Mouse (Mus musculus) CH12.LX (cell line): ENCODE data around the gene Mpc2. TPM values are rescaled to one million over a fixed set of nuclear protein-coding genes. Genes with fewer than 3 reads are reported as not detected.

Experiments
- DNase-seq: peaks from one replicate; pipeline ENCODE4 v3.0.0-alpha.2; 2013; ENCODE audit errors: extremely low read depth
- H3K27ac ChIP-seq: 2 replicates; pipeline ENCODE4 v1.5.1; 2012; ENCODE audit warnings: low read depth, mild to moderate bottlenecking, control low read depth, moderate library complexity; ENCODE audit not compliant: insufficient read depth
- H3K27me3 ChIP-seq: replicated peaks from 2 replicates; pipeline ENCODE3; 2012; ENCODE audit warnings: inconsistent platforms
- H3K36me3 ChIP-seq, 2 experiments: replicated peaks in 1 of 2; 2 replicates each; pipeline versions ENCODE3 to v1.6.1; 2012; ENCODE audit warnings: inconsistent platforms in 1 of 2, low read length in 1 of 2, mild to moderate bottlenecking in 1 of 2, mixed read lengths in 1 of 2, moderate library complexity in 1 of 2; ENCODE audit not compliant: control insufficient read depth in 1 of 2, insufficient read depth in 1 of 2
- H3K4me1 ChIP-seq, 2 experiments: 2 replicates each; pipeline ENCODE4 v1.6.1; 2012; ENCODE audit warnings: inconsistent platforms in 1 of 2, moderate library complexity in 1 of 2; ENCODE audit not compliant: insufficient read depth in 2 of 2, control insufficient read depth in 1 of 2
- H3K4me2 ChIP-seq: 2 replicates; pipeline ENCODE4 v1.6.1; 2012; ENCODE audit warnings: low read depth, mild to moderate bottlenecking, control low read depth; ENCODE audit not compliant: poor library complexity, insufficient read depth, severe bottlenecking
- H3K4me3 ChIP-seq, 3 experiments: fragments of 150-350 bp in 1 of 3; sonication (generic) in 1 of 3; replicated peaks in 1 of 3; 2 replicates each; pipeline versions ENCODE3 to v1.5.1; 2011 to 2012; ENCODE audit warnings: low read depth in 2 of 3, low read length in 2 of 3, mild to moderate bottlenecking in 2 of 3, moderate library complexity in 2 of 3, control low read depth in 1 of 3, improper control_type of control experiment in 1 of 3, inconsistent platforms in 1 of 3, mixed read lengths in 1 of 3; ENCODE audit not compliant: poor library complexity in 1 of 3
- H3K79me2 ChIP-seq: replicated peaks from 2 replicates; pipeline ENCODE4 v1.6.1; 2012; ENCODE audit warnings: mild to moderate bottlenecking, moderate library complexity; ENCODE audit not compliant: control insufficient read depth, poor library complexity, insufficient read depth, severe bottlenecking; ENCODE audit errors: extremely low read depth
- H3K9ac ChIP-seq: 2 replicates; pipeline ENCODE4 v1.6.1; 2012; ENCODE audit warnings: low read depth, mild to moderate bottlenecking, control low read depth, moderate library complexity; ENCODE audit not compliant: insufficient read depth
- H3K9me3 ChIP-seq: replicated peaks from 2 replicates; pipeline ENCODE3; 2012; ENCODE audit warnings: low read length, inconsistent platforms, mixed read lengths
- BHLHE40 ChIP-seq: IDR thresholded peaks from 2 replicates; pipeline ENCODE4 v1.6.1; 2011; ENCODE audit warnings: mild to moderate bottlenecking, low read depth, low read length, improper control_type of control experiment
- CHD1 ChIP-seq: IDR thresholded peaks from 2 replicates; pipeline ENCODE4 v1.6.1; 2012; ENCODE audit warnings: low read depth, low read length, improper control_type of control experiment, inconsistent platforms
- CHD2 ChIP-seq: IDR thresholded peaks from 2 replicates; pipeline ENCODE4 v1.6.1; 2011; ENCODE audit warnings: low read length, improper control_type of control experiment
- CTCF ChIP-seq, 2 experiments: IDR thresholded peaks in 1 of 2; conservative IDR thresholded peaks in 1 of 2; 2 replicates each; pipeline ENCODE4 v1.5.1; 2011 to 2012; ENCODE audit warnings: low read depth in 2 of 2, low read length in 2 of 2, improper control_type of control experiment in 1 of 2, inconsistent platforms in 1 of 2, mild to moderate bottlenecking in 1 of 2, moderate library complexity in 1 of 2
- ELF1 ChIP-seq: IDR thresholded peaks from 2 replicates; pipeline ENCODE4 v1.6.1; 2014; ENCODE audit warnings: low read depth, mild to moderate bottlenecking, inconsistent platforms, low read length, improper control_type of control experiment
- EP300 ChIP-seq: IDR thresholded peaks from 2 replicates; pipeline ENCODE4 v1.6.1; 2011; ENCODE audit warnings: low read length, improper control_type of control experiment
- ETS1 ChIP-seq: conservative IDR thresholded peaks from 2 replicates; pipeline ENCODE4 v1.6.1; 2012; ENCODE audit warnings: low read depth, mild to moderate bottlenecking, inconsistent platforms, low read length, improper control_type of control experiment, moderate library complexity
- GABPA ChIP-seq: IDR thresholded peaks from 2 replicates; pipeline ENCODE4 v1.6.1; 2012; ENCODE audit warnings: low read depth, low read length, improper control_type of control experiment, inconsistent platforms; ENCODE audit not compliant: insufficient replicate concordance
- HCFC1 ChIP-seq: IDR thresholded peaks from 2 replicates; pipeline ENCODE4 v1.6.1; 2012; ENCODE audit warnings: low read depth, mild to moderate bottlenecking, inconsistent platforms, low read length, improper control_type of control experiment
- JUN ChIP-seq: IDR thresholded peaks from 2 replicates; pipeline ENCODE4 v1.6.1; 2011; ENCODE audit warnings: low read depth, mild to moderate bottlenecking, low read length, improper control_type of control experiment, moderate library complexity; ENCODE audit not compliant: insufficient read depth
- JUND ChIP-seq: conservative IDR thresholded peaks from 2 replicates; pipeline ENCODE4 v1.6.1; 2011; ENCODE audit warnings: low read depth, low read length, improper control_type of control experiment
- KAT2A ChIP-seq: IDR thresholded peaks from 2 replicates; pipeline ENCODE4 v1.6.1; 2012; ENCODE audit warnings: low read length, improper control_type of control experiment, inconsistent platforms; ENCODE audit not compliant: insufficient replicate concordance
- MAFK ChIP-seq: IDR thresholded peaks from 2 replicates; pipeline ENCODE4 v1.6.1; 2011; ENCODE audit warnings: low read length, improper control_type of control experiment; ENCODE audit not compliant: insufficient replicate concordance
- MAX ChIP-seq: IDR thresholded peaks from 2 replicates; pipeline ENCODE4 v1.6.1; 2011; ENCODE audit warnings: low read length, improper control_type of control experiment
- NELFE ChIP-seq: IDR thresholded peaks from 2 replicates; pipeline ENCODE4 v1.6.1; 2011; ENCODE audit warnings: low read depth, low read length, improper control_type of control experiment
- PAX5 ChIP-seq: IDR thresholded peaks from 2 replicates; pipeline ENCODE4 v1.6.1; 2012; ENCODE audit warnings: low read length, inconsistent platforms, mixed read lengths
- POLR2A ChIP-seq: IDR thresholded peaks from 2 replicates; pipeline ENCODE4 v1.6.1; 2011; ENCODE audit warnings: low read depth, mild to moderate bottlenecking, improper control_type of control experiment, low read length
- RAD21 ChIP-seq: IDR thresholded peaks from 2 replicates; pipeline ENCODE4 v1.6.1; 2011; ENCODE audit warnings: low read depth, mild to moderate bottlenecking, low read length, improper control_type of control experiment, moderate library complexity
- SMC3 ChIP-seq: IDR thresholded peaks from 2 replicates; pipeline ENCODE4 v1.6.1; 2011; ENCODE audit warnings: low read depth, low read length, improper control_type of control experiment
- TBP ChIP-seq: conservative IDR thresholded peaks from 2 replicates; pipeline ENCODE4 v1.6.1; 2011; ENCODE audit warnings: low read depth, low read length, improper control_type of control experiment
- ZC3H11A ChIP-seq: IDR thresholded peaks from 2 replicates; pipeline ENCODE4 v1.6.1; 2012; ENCODE audit warnings: low read depth, mild to moderate bottlenecking, inconsistent platforms, low read length, improper control_type of control experiment
- ZKSCAN1 ChIP-seq: IDR thresholded peaks from 2 replicates; pipeline ENCODE4 v1.6.1; 2012; ENCODE audit warnings: low read depth, inconsistent platforms, low read length, improper control_type of control experiment, borderline replicate concordance
- ZMIZ1 ChIP-seq: IDR thresholded peaks from 2 replicates; pipeline ENCODE4 v1.6.1; 2012; ENCODE audit warnings: low read depth, mild to moderate bottlenecking, inconsistent platforms, low read length, improper control_type of control experiment
- dilution Hi-C: fragments of 300-500 bp; cut with MboI; formaldehyde crosslinking; loops from 2 replicates; pipeline ENCODE4 v1.14.3; 2020; ENCODE audit warnings: low sequenced_read_pairs; ENCODE audit not compliant: extremely low pct_unique_long_range_greater_than_20kb, extremely low pct_ligation_motif_present
- in situ Hi-C: fragments of 300-500 bp; cut with MboI; formaldehyde crosslinking; loops from 3 replicates; pipeline ENCODE4 v1.14.3; 2019; ENCODE audit warnings: low sequenced_read_pairs, low pct_ligation_motif_present, low pct_unique_long_range_greater_than_20kb, mixed read lengths
- polyA plus RNA-seq: library from polyadenylated mRNA; unstranded; fragments of >175 nt; gene quantifications from 2 replicates; pipeline ENCODE4 v1.2.1, GENCODE M21; 2012; ENCODE audit warnings: low read depth; ENCODE audit not compliant: insufficient read length
- total RNA-seq, 2 experiments: library from RNA; depleted of rRNA; stranded (reverse); fragments of 300-350 nt in 1 of 2; fragments of >200 nt in 1 of 2; gene quantifications; 2 replicates each; pipeline ENCODE4 v1.2.3; 2012 to 2014

Gene Mpc2
- total and polyA plus RNA-seq, 3 experiments: 32.5 to 55.8 (median 44.0) TPM

DNA sequence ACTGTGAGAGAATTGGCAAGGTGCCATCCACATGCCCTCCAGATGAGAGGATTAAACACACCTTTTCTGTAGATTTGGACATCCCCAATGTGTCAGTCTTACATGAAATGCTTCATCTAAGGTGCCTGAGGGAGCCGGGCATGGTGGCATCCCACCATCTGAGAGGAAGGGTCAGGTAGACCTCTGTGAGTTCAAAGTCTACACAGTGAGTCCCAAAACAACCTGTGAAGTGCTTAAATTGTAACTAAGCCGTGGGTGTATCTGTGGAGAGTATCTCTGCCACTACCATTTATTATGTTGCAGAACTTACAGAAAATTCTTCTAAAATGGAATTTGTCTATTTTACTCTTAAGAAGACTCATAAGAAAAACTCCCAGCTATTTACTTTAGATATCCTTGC, 25.7 kb downstream of the Mpc2 start:
- TF ChIP-seq PAX5 (no peak), POLR2A (no peak), CHD2 (no peak), ZMIZ1 (no peak), JUN (no peak), CTCF (conservative IDR thresholded peaks at IDR 0.05 in 1 of 2, IDR thresholded peaks at IDR 0.05 in 1 of 2; ENCODE audit: low read depth in 2 of 2, low read length in 2 of 2) (no peak), CHD1 (no peak), EP300 (no peak), TBP (no peak), GABPA (no peak), MAX (no peak), NELFE (no peak), KAT2A (no peak), SMC3 (no peak), ZKSCAN1 (no peak), ZC3H11A (no peak), MAFK (no peak), ETS1 (no peak)
- Histone ChIP-seq H3K4me2 (no peak overlapping the region), H3K4me1 (no peaks in the 10 kb centered on the region), H3K27ac (no peak overlapping the region), H3K36me3 (peaks cover 4 to 14% of the 10 kb centered on the region in 2 experiments), H3K27me3 (no peaks in the 10 kb centered on the region), H3K9me3 (no peaks in the 10 kb centered on the region), H3K79me2 (no peaks in the 10 kb centered on the region), H3K4me3 (no peak overlapping the region), H3K9ac (no peak overlapping the region)
- DNase-seq: no peak
- in situ Hi-C loops (no loop called here), dilution Hi-C loops (no loop called here)

DNA sequence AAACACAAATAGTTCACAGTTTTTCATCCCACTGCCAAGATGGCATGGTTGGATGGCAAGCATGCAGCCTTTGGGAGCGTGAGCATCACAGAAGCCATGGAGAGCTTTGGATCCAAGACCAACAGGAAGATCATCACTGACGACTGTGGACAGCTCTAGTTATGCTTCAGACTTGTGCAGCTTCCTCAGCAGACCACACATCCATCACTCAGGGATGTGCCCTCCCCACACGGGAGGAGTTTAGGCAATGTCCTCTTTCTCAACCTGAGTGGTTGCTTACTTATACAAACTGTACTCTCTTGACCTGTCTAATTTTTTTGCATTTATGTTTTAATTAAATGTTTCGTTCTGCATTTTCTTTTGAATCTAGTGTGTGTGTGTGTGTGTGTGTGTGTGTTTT, 28.8 kb downstream of the Mpc2 start:
- Histone ChIP-seq H3K4me3 (no peak overlapping the region), H3K9me3 (no peaks in the 10 kb centered on the region), H3K4me2 (no peak overlapping the region), H3K4me1 (no peaks in the 10 kb centered on the region), H3K79me2 (no peaks in the 10 kb centered on the region), H3K9ac (no peak overlapping the region), H3K27ac (no peak overlapping the region)
- DNase-seq: no peak
- dilution Hi-C loops: no loop called here
- TF ChIP-seq ELF1 (no peak), KAT2A (no peak), CTCF (conservative IDR thresholded peaks at IDR 0.05 in 1 of 2, IDR thresholded peaks at IDR 0.05 in 1 of 2; ENCODE audit: low read depth in 2 of 2, low read length in 2 of 2) (no peak), BHLHE40 (no peak), HCFC1 (no peak), MAX (no peak), RAD21 (no peak), JUND (no peak)
- TF ChIP-seq, all 38 proteins: peak for 0
- in situ Hi-C loops: no loop called here
- Histone ChIP-seq H3K27me3 (no peaks in the 10 kb centered on the region), H3K36me3 (peaks cover 0 to 2% of the 10 kb centered on the region in 2 experiments)
